Mouse (Mus musculus): ENCODE results near the gene Begain. TPM values are rescaled to one million over a fixed set of nuclear protein-coding genes. Genes with fewer than 3 reads are reported as not detected.

Gene Begain
- 4.5 and 6.9 TPM in 2 replicates for polyA plus RNA-seq (2015; fragmentation: Nextera tagmentation; extraction: Ambion mirVana)

DNA sequence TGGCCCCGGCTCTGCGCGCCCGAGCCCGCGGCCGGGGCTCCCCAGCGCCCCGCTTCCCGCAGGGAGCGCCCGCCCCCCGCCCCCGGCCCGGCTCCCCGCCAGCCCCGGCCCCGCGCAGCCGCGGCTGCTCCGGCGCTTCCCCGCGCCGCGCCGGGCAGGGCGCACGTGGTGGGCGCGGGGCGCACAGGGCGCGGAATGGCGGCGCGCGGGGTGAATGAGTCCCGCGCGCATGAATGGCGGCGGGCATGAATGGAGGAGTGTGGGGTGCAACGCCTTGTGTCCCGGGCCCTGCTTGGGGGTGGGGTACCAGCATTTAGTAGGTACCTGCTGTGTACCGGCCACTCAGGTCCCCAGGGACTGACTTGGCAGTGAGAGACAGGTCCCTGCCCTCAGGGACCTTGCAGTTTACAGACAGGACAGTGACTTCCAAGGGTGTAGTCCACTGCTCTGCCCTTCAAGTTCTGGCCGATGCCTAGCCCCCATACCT is at the start of gene Begain:
TSS of gene Begain (minus strand) at position 51 of the 487 bp plus-strand sequence.
- Histone ChIP-seq H3K9me3 (replicated peaks; ENCODE audit: control insufficient read depth, low read length) (no peaks in the 10 kb centered on the region), H3K9ac (ENCODE audit: low read length) (peak within 1 kb of the TSS; percentile 90), H3K27me3 (ENCODE audit: control insufficient read depth, insufficient read depth, low read length) (no peaks in the 10 kb centered on the region), H3K4me1 (ENCODE audit: control insufficient read depth, insufficient read depth, low read length) (peaks cover 13% of the 10 kb centered on the region), H3K4me3 (replicated peaks; ENCODE audit: low read length) (peak within 1 kb of the TSS; percentile 63), H3K27ac (ENCODE audit: low read length) (0 out of 2 replicates have a peak within 1 kb of the TSS, but pooled peaks have one; percentile 27), H3K4me2 (ENCODE audit: low read depth, low read length) (peak within 1 kb of the TSS; percentile 92), H3K36me3 (ENCODE audit: control insufficient read depth, insufficient read depth, low read length) (no peaks in the 10 kb centered on the region)
- peak; percentile 35; the same call in 1 of the 2 replicates for ATAC-seq (ENCODE audit: insufficient read depth, low FRiP score)
- WGBS = 2% methylated on average over 30 of the region's 48 CpGs

DNA sequence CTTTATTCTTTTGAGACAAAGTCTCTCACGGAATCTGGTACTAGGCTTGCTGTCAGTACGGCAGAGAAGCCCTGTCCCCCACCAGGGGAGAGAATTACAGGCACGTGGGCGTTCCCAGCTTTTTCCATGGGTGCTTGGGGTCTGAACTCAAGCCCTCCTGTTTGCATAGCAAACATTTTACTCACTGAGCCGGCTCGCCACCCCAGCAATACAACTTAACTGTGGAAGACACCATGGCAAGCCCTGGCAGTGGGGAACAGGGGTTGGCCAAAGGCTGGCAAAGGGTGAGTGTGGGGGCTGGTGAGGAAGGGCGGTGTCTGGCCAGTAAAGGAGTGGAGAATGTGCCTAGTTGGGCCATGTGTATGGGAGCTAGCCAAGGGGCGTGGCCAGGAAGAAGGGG is 47.7 kb upstream of the Begain start:
- no peak overlapping the region for H3K9ac ChIP-seq (ENCODE audit: low read length)
- no peaks in the 10 kb centered on the region for H3K9me3 ChIP-seq (replicated peaks; ENCODE audit: control insufficient read depth, low read length)
- H3K27me3 ChIP-seq (ENCODE audit: control insufficient read depth, insufficient read depth, low read length) = no peaks in the 10 kb centered on the region
- H3K4me3 ChIP-seq (replicated peaks; ENCODE audit: low read length) = no peak overlapping the region
- H3K36me3 ChIP-seq (ENCODE audit: control insufficient read depth, insufficient read depth, low read length) = no peaks in the 10 kb centered on the region
- H3K27ac ChIP-seq (ENCODE audit: low read length) = no peak overlapping the region
- H3K4me1 ChIP-seq (ENCODE audit: control insufficient read depth, insufficient read depth, low read length) = no peaks in the 10 kb centered on the region
- ATAC-seq (ENCODE audit: insufficient read depth, low FRiP score) = no peak
- 53% methylated on average over 8 of the region's 8 CpGs for WGBS
- H3K4me2 ChIP-seq (ENCODE audit: low read depth, low read length) = no peak overlapping the region

DNA sequence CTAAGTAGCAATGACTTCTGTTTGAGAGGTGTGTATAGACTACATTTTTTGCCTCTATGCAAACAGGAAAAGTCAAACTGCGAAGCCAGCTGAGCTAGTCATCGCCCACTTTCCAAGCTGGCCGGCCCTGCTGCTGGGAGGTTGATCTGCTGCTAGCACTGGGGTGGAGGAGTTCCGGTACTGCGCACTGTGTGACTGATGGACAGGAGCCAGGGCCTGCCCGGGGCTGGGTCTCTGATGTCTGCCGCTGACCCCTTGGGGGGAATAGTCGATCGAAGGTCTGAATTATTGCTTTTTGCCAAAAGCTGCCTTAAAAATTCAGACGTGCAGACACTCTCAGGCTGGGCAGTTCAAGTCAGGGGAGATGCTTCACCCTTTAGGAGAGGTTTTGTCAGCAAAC is 47.1 kb upstream of the Begain start:
- Histone ChIP-seq H3K27ac (ENCODE audit: low read length) (no peak overlapping the region), H3K36me3 (ENCODE audit: control insufficient read depth, insufficient read depth, low read length) (no peaks in the 10 kb centered on the region), H3K27me3 (ENCODE audit: control insufficient read depth, insufficient read depth, low read length) (no peaks in the 10 kb centered on the region), H3K4me1 (ENCODE audit: control insufficient read depth, insufficient read depth, low read length) (no peaks in the 10 kb centered on the region), H3K4me3 (replicated peaks; ENCODE audit: low read length) (no peak overlapping the region), H3K4me2 (ENCODE audit: low read depth, low read length) (no peak overlapping the region), H3K9me3 (replicated peaks; ENCODE audit: control insufficient read depth, low read length) (no peaks in the 10 kb centered on the region), H3K9ac (ENCODE audit: low read length) (no peak overlapping the region)
- no peak for ATAC-seq (ENCODE audit: insufficient read depth, low FRiP score)
- 63% methylated on average over 10 of the region's 10 CpGs for WGBS

DNA sequence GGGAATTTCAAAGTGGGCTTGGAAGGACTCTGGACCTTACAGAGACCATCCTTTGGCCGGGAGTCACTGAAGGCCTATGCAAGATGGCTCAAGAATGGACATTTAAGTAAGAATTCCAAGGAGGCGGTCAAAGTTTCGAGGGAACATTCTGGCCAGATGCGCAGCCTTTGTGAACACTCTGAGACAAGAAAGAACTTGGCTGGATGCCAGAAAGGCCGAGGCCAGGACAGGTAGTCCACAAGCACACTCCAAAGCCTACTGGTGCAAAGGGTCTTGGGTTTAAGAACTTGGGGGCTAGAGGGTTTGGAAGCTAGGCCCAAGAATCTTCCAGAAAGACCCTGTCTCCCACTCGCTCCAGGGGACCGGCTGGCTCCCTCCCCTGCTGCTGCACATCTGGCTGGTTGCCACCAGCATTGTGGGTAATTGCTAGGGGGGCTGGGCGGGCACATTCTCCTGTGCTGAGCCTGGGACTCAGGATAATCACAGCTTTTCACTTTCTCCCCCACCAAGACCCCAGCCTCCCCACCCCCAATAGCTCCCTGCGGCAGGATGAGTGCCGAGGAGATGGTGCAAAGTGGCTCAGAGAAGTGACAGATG is 45.1 kb upstream of the Begain start:
- H3K4me2 ChIP-seq (ENCODE audit: low read depth, low read length) = no peak overlapping the region
- no peaks in the 10 kb centered on the region for H3K9me3 ChIP-seq (replicated peaks; ENCODE audit: control insufficient read depth, low read length)
- ATAC-seq (ENCODE audit: insufficient read depth, low FRiP score) = no peak
- no peaks in the 10 kb centered on the region for H3K27me3 ChIP-seq (ENCODE audit: control insufficient read depth, insufficient read depth, low read length)
- no peak overlapping the region for H3K27ac ChIP-seq (ENCODE audit: low read length)
- H3K4me1 ChIP-seq (ENCODE audit: control insufficient read depth, insufficient read depth, low read length) = no peaks in the 10 kb centered on the region
- H3K9ac ChIP-seq (ENCODE audit: low read length) = no peak overlapping the region
- 49% methylated on average over 10 of the region's 10 CpGs for WGBS
- no peak overlapping the region for H3K4me3 ChIP-seq (replicated peaks; ENCODE audit: low read length)
- H3K36me3 ChIP-seq (ENCODE audit: control insufficient read depth, insufficient read depth, low read length) = no peaks in the 10 kb centered on the region

DNA sequence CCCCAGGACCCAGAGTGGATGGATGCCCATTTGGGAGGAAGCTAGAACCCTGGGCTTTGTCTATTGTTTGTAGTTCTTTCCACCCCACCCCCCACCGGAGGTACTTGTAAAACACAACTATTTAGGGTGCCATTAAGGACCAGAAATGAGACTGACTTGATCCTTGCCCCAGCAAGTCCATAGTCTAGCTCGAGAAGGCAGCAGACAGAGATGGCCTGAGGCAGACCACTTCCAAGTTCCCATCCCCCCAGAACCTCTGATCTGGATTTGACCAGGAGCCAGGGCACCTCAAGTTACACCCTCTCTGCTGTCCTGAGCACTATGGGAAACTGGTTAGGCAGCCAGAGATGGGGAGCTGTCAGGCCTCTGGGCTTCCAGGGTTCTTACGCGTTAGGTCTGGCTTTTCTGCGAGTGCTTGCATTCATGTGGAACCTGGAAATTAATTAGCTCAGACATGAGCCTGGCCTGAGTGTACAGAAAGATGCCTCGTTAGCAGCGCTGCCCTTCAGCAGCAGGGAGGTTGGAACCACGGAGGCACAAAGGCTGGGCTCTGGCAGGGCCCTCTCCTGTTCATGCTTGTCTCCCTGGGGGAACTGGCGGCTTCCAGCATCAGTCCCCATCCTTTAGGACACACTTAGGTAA is 44.5 kb upstream of the Begain start:
- H3K4me1 ChIP-seq (ENCODE audit: control insufficient read depth, insufficient read depth, low read length) = no peaks in the 10 kb centered on the region
- ATAC-seq (ENCODE audit: insufficient read depth, low FRiP score) = no peak
- no peaks in the 10 kb centered on the region for H3K9me3 ChIP-seq (replicated peaks; ENCODE audit: control insufficient read depth, low read length)
- no peak overlapping the region for H3K4me3 ChIP-seq (replicated peaks; ENCODE audit: low read length)
- no peak overlapping the region for H3K4me2 ChIP-seq (ENCODE audit: low read depth, low read length)
- no peak overlapping the region for H3K27ac ChIP-seq (ENCODE audit: low read length)
- 57% methylated on average over 9 of the region's 9 CpGs for WGBS
- no peak overlapping the region for H3K9ac ChIP-seq (ENCODE audit: low read length)
- no peaks in the 10 kb centered on the region for H3K27me3 ChIP-seq (ENCODE audit: control insufficient read depth, insufficient read depth, low read length)
- no peaks in the 10 kb centered on the region for H3K36me3 ChIP-seq (ENCODE audit: control insufficient read depth, insufficient read depth, low read length)

DNA sequence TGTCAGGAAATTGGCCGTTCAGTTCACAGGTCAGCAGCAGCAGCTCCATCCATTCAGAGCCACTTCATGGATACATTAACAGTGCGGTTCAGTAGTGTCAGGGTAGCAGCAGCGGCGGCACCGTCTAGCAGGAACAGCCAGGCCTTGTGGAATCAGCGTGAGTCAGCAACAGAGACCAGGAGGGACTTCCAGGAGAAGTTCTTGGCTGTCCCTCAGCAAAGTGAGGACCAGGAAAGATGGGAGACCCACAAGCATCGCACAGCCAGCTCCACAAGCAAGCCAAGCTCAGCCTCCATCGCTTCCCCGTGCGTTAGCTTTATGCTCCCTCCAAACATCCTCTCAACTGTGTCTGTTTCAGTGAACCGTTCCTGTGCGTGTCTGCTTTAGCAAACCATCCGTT is 40.9 kb upstream of the Begain start:
- no peak overlapping the region for H3K27ac ChIP-seq (ENCODE audit: low read length)
- H3K4me3 ChIP-seq (replicated peaks; ENCODE audit: low read length) = no peak overlapping the region
- no peaks in the 10 kb centered on the region for H3K9me3 ChIP-seq (replicated peaks; ENCODE audit: control insufficient read depth, low read length)
- H3K36me3 ChIP-seq (ENCODE audit: control insufficient read depth, insufficient read depth, low read length) = no peaks in the 10 kb centered on the region
- no peaks in the 10 kb centered on the region for H3K27me3 ChIP-seq (ENCODE audit: control insufficient read depth, insufficient read depth, low read length)
- no peak for ATAC-seq (ENCODE audit: insufficient read depth, low FRiP score)
- H3K4me1 ChIP-seq (ENCODE audit: control insufficient read depth, insufficient read depth, low read length) = no peaks in the 10 kb centered on the region
- H3K4me2 ChIP-seq (ENCODE audit: low read depth, low read length) = no peak overlapping the region
- no peak overlapping the region for H3K9ac ChIP-seq (ENCODE audit: low read length)
- WGBS = 87% methylated on average over 13 of the region's 13 CpGs

DNA sequence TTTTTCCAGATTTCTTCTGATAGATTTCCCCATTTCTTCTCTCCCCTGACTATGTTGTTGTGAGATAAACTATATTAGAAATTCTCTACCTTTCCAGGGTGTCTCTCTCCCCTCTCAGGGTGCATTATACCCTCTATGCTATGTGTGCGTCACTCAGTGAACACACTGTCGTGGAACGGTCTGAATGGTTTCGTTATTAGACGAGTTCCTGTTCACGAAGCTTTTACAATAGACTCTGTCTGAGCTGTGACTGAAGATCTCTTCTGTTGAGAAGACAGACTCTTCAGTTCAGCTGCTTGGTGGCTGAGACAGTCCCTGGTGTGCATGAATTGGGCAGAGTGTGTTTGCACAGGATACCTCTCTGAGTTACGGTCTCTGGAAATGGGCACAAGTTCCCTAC is 32.4 kb upstream of the Begain start:
- no peak for ATAC-seq (ENCODE audit: insufficient read depth, low FRiP score)
- 86% methylated on average over 7 of the region's 7 CpGs for WGBS
- H3K27ac ChIP-seq (ENCODE audit: low read length) = no peak overlapping the region

DNA sequence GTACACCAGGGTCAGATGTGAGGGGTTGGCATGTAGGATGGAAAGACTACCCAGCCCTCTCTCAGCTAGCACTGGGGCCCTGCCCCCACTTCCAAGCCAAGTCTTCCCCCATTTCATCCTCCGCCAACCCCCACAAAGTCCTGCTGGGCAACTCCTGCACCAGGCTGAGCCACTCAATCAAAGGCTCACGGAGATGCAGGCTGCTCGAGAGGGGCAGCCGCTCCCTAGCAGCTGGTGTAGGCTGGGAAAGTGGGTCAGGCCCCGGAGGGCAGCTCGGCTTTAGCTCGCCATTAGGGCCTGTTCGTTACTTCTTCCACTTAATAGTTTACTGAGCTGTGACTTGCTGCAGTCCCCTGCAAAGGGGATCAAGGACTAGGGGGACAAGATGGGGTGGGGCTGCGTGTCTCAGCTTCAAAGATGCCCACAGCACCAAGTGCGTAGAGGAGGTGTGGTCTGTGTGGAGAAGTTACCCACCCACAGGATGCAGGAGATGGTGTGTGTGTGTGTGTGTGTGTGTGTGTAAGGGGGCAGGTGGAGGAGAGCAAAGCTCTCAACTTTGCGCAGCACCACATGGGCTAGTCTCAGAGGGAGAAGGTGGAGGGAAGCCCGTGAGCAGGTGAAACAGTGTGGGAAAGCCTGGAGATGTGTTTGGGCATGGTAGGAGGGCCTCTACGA is 22.6 kb upstream of the Begain start:
- Histone ChIP-seq H3K9me3 (replicated peaks; ENCODE audit: control insufficient read depth, low read length) (no peaks in the 10 kb centered on the region), H3K4me1 (ENCODE audit: control insufficient read depth, insufficient read depth, low read length) (no peaks in the 10 kb centered on the region), H3K9ac (ENCODE audit: low read length) (no peak overlapping the region), H3K27me3 (ENCODE audit: control insufficient read depth, insufficient read depth, low read length) (no peaks in the 10 kb centered on the region), H3K36me3 (ENCODE audit: control insufficient read depth, insufficient read depth, low read length) (no peaks in the 10 kb centered on the region), H3K27ac (ENCODE audit: low read length) (no peak overlapping the region), H3K4me3 (replicated peaks; ENCODE audit: low read length) (no peak overlapping the region), H3K4me2 (ENCODE audit: low read depth, low read length) (no peak overlapping the region)
- 70% methylated on average over 13 of the region's 13 CpGs for WGBS
- ATAC-seq (ENCODE audit: insufficient read depth, low FRiP score) = peak; percentile 18; the same call in 1 of the 2 replicates

More for the DNA sequence above, 32.4 kb upstream of the Begain start:
- Histone ChIP-seq H3K9ac (ENCODE audit: low read length) (no peak overlapping the region), H3K36me3 (ENCODE audit: control insufficient read depth, insufficient read depth, low read length) (no peaks in the 10 kb centered on the region), H3K4me1 (ENCODE audit: control insufficient read depth, insufficient read depth, low read length) (no peaks in the 10 kb centered on the region), H3K9me3 (replicated peaks; ENCODE audit: control insufficient read depth, low read length) (no peaks in the 10 kb centered on the region), H3K27me3 (ENCODE audit: control insufficient read depth, insufficient read depth, low read length) (no peaks in the 10 kb centered on the region), H3K4me2 (ENCODE audit: low read depth, low read length) (no peak overlapping the region), H3K4me3 (replicated peaks; ENCODE audit: low read length) (no peak overlapping the region)

DNA sequence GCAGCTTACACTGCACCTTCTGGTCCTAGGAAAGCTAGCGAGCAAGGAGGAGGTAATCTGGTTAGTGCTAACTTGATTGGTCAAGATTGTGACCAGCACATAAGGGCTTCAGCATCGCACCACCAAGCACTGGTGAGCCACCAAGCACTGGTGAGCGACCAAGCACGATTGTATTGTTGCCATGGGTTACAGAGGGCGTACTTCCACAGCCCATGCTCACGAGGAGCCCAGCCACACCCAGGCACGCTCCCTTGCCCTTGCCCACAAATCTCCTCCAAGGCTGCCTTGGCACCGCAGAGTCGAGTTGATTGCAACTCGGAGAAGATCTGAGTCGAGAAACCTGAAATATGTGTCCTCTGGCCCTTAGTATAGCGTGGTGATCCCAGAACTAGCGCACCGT is 22.0 kb upstream of the Begain start:
- no peak overlapping the region for H3K4me3 ChIP-seq (replicated peaks; ENCODE audit: low read length)
- H3K36me3 ChIP-seq (ENCODE audit: control insufficient read depth, insufficient read depth, low read length) = no peaks in the 10 kb centered on the region
- WGBS = 84% methylated on average over 14 of the region's 14 CpGs
- H3K4me1 ChIP-seq (ENCODE audit: control insufficient read depth, insufficient read depth, low read length) = no peaks in the 10 kb centered on the region
- no peak overlapping the region for H3K9ac ChIP-seq (ENCODE audit: low read length)
- H3K4me2 ChIP-seq (ENCODE audit: low read depth, low read length) = no peak overlapping the region
- ATAC-seq (ENCODE audit: insufficient read depth, low FRiP score) = peak; percentile 17; the same call in 1 of the 2 replicates
- no peak overlapping the region for H3K27ac ChIP-seq (ENCODE audit: low read length)
- H3K27me3 ChIP-seq (ENCODE audit: control insufficient read depth, insufficient read depth, low read length) = no peaks in the 10 kb centered on the region
- no peaks in the 10 kb centered on the region for H3K9me3 ChIP-seq (replicated peaks; ENCODE audit: control insufficient read depth, low read length)

All from stomach, embryonic 16.5 days (tissue).